Mouse (Mus musculus): ENCODE measurements around the gene Nudcd3.

DNA sequence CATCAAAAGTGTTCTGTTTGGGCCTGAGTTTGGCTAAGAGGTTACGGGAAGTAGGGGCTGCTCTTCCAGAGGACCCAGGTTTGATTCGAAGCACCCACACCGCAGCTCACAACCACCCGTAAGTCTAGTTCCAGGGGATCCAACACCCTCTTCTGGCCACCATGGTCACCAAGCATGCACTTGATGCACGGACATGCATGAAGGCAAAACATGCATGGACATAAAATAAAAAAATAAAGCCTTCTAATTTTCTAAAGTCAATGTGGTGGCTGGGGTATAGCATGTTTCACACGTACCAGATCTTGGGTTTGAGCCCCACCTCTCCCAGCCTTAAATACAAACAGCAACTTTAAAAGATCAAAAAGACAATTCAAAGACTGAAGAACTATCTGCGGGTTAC is 35.4 kb downstream of the Nudcd3 start:
- no peak for TF ChIP-seq CTCF (IDR thresholded peaks at IDR 0.05; ENCODE audit: low read depth)
- TF ChIP-seq EP300 (IDR thresholded peaks at IDR 0.05; ENCODE audit: low read depth), result no peak
